Mouse (Mus musculus) limb, embryonic 14.5 days (tissue): Measurements from ENCODE around the gene Hbq1a. TPM values are rescaled to one million over a fixed set of nuclear protein-coding genes. Genes with fewer than 3 reads are reported as not detected.
A peak's percentile ranks its signal among the peaks of the same experiment; 100 is the strongest.

Experiments used
- ATAC-seq: fragments of 200-750 bp; cut with Nextera tagmentation; 2 replicates; pipeline ENCODE4 v1.8.0; 2017; ENCODE audit warnings: low read depth, moderate number of reproducible peaks, moderate TSS enrichment; ENCODE audit not compliant: low FRiP score
- DNase-seq: peaks from one replicate; pipeline ENCODE4 v3.0.0-alpha.2; 2015; ENCODE audit warnings: low spot score
- H3K27ac ChIP-seq: fragments of 300-500 bp; sonication (generic); replicated peaks from 2 replicates; pipeline ENCODE4 v1.5.1; 2014; ENCODE audit warnings: low read depth, mild to moderate bottlenecking, low read length, moderate library complexity, mixed read lengths
- H3K27me3 ChIP-seq: fragments of 300-500 bp; sonication (generic); 2 replicates; pipeline ENCODE4 v1.6.1; 2014; ENCODE audit warnings: low read length, mixed read lengths; ENCODE audit not compliant: control insufficient read depth, insufficient read depth
- H3K36me3 ChIP-seq: fragments of 300-500 bp; sonication (generic); 2 replicates; pipeline ENCODE4 v1.6.1; 2014; ENCODE audit warnings: mild to moderate bottlenecking, low read length, moderate library complexity, mixed read lengths; ENCODE audit not compliant: control insufficient read depth, insufficient read depth
- H3K4me1 ChIP-seq: fragments of 300-500 bp; sonication (generic); 2 replicates; pipeline ENCODE4 v1.6.1; 2014; ENCODE audit warnings: antibody characterized with exemption, low read length, mixed read lengths; ENCODE audit not compliant: control insufficient read depth, insufficient read depth
- H3K4me2 ChIP-seq: fragments of 300-500 bp; sonication (generic); replicated peaks from 2 replicates; pipeline ENCODE4 v1.6.1; 2014; ENCODE audit warnings: low read depth, mild to moderate bottlenecking, low read length, moderate library complexity; ENCODE audit not compliant: severe bottlenecking
- H3K4me3 ChIP-seq: fragments of 300-500 bp; sonication (generic); replicated peaks from 2 replicates; pipeline ENCODE4 v1.5.1; 2014; ENCODE audit warnings: low read length
- H3K9ac ChIP-seq: fragments of 300-500 bp; sonication (generic); 2 replicates; pipeline ENCODE4 v1.6.1; 2014; ENCODE audit warnings: mild to moderate bottlenecking, low read depth, low read length, moderate library complexity; ENCODE audit not compliant: severe bottlenecking
- H3K9me3 ChIP-seq: fragments of 300-500 bp; sonication (generic); 2 replicates; pipeline ENCODE4 v1.6.1; 2016; ENCODE audit warnings: low read length; ENCODE audit not compliant: control insufficient read depth
- POLR2A ChIP-seq: fragments of 200-500 bp; IDR thresholded peaks from 2 replicates; pipeline ENCODE4 v1.8.0; 2012; ENCODE audit warnings: inconsistent platforms, mild to moderate bottlenecking, moderate library complexity, borderline replicate concordance; ENCODE audit not compliant: insufficient read depth, insufficient read length; ENCODE audit errors: extremely low read depth
- WGBS: fragments of 180-500 bp; shearing (Covaris S2); extraction: QIAGEN DNeasy Blood & Tissue Kit; methylation state at CpG from one replicate; pipeline ENCODE4 v1.1.7; 2014; 5-methylcytosine and 5-hydroxymethylcytosine counted together
- polyA plus RNA-seq, 2 experiments: library from polyadenylated mRNA; depleted of rRNA in 1 of 2; stranded (reverse) in 1 of 2; unstranded in 1 of 2; fragments of >200 nt; fragmentation: Nextera tagmentation in 1 of 2; extraction: Ambion mirVana in 1 of 2; gene quantifications; 2 replicates each; pipeline versions ENCODE4 v1.2.1 to v1.2.3; 2012 to 2014

Hbq1a gene
- polyA plus RNA-seq, 2 experiments: 0.83 to 1.3 TPM

DNA sequence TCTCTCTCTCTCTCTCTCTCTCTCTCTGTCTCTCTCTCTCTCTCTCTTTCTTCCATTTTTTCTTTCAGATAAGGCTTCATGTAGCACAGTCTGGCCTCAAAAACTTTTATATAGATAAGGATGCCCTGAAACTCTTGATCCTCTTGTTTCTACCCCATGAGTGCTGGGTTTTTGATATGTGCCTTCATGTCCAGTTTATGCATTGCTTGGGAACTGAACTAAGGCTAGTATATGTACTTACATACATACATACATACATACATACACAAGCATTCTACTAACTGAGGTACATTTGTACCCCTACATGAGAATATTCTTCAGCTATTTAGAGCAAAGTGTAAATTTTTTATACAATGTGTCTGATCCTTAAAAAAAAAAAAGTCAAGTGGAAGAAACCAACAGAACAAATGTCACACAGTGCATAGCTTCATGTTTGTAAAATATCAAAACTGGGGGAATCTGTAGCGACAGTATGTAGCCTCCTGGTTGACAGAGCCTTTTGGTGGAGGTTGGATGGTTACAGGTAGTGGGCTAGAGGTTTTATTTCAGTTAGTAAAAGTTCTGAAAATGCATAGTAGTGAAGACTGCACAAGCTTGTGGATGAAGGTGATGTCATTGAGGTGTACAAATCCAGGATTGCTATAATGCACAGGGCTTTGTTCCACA lies 1.9 kb upstream of the Hbq1a start:
- H3K4me1 ChIP-seq: no peaks in the 10 kb centered on the region
- H3K27me3 ChIP-seq: no peaks in the 10 kb centered on the region
- no peak for DNase-seq
- H3K27ac ChIP-seq: no peak overlapping the region
- WGBS: 89% methylated on average over 1 of the region's 1 CpGs
- no peak overlapping the region for H3K9ac ChIP-seq
- no peak overlapping the region for H3K4me2 ChIP-seq
- no peak for TF ChIP-seq POLR2A
- no peak for ATAC-seq
- H3K4me3 ChIP-seq: no peak overlapping the region
- H3K36me3 ChIP-seq: no peaks in the 10 kb centered on the region
- no peaks in the 10 kb centered on the region for H3K9me3 ChIP-seq

DNA sequence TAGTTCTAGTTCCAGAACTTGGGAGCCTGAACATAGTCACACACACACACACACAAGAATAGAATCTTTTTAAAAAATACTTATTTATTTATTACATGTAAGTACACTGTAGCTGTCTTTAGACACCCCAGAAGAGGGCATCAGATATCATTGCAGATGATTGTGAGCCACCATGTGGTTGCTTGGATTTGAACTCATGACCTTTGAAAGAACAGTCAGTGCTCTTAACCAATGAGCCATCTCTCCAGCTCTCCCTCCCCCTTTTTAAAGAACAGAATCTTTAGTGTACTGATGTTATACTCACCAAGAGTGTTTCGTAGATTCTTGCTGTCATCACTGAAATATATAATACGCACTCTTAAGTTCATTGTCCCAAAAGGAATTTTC lies 1.3 kb upstream of the Hbq1a start:
- Histone ChIP-seq H3K27me3 (no peaks in the 10 kb centered on the region), H3K9ac (no peak overlapping the region), H3K4me1 (no peaks in the 10 kb centered on the region), H3K4me2 (no peak overlapping the region), H3K4me3 (no peak overlapping the region), H3K27ac (no peak overlapping the region), H3K36me3 (no peaks in the 10 kb centered on the region), H3K9me3 (no peaks in the 10 kb centered on the region)
- DNase-seq: no peak
- WGBS: 96% methylated on average over 2 of the region's 2 CpGs
- no peak for ATAC-seq
- TF ChIP-seq POLR2A: no peak

DNA sequence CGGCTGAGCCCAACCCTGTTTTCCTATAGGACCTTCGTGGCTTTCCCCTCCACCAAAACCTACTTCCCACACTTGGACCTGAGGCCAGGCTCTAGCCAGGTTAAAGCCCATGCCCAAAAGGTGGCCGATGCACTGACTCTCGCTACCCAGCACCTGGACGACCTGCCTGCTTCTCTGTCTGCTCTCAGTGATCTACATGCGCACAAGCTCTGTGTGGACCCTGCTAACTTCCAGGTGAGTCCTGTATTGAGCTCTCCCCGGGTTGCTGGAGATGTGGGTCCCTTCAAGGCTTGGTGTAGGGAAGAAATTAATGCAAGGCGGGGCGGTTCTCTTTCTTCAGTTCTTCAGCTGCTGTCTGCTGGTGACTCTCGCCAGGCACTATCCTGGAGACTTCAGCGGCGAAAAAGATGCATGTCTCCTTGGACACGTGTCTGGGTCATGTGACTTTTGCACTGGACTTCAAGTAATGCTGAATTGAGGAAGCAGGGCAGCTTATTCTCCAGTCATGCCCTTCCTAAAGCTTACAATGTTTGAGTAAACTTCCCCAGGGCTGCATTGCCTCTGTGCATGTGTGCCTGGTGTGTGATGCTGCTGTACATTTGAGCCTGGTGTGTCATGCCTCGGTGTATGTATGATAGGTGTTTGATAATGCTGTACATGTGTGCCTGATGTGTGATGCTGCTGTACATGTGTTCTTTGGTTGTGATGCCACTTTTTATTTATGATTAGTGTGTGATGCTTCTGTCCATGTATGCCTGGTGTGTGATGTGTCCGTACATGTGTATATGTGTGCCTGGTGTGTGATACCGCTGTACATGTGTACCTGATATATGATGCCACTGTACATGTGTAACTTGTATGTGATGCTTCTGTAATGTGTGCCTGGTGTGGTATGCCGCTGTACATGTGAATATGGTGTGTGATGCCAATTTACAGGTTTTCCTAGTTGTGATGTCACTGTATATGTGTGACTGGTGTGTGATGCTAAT lies 704 bp downstream of the Hbq1a start:
- 48% methylated on average over 13 of the region's 17 CpGs for WGBS
- no peaks in the 10 kb centered on the region for H3K36me3 ChIP-seq
- no peaks in the 10 kb centered on the region for H3K27me3 ChIP-seq
- no peaks in the 10 kb centered on the region for H3K4me1 ChIP-seq
- peak overlapping the region; percentile 40 for H3K4me2 ChIP-seq
- ATAC-seq: 0 out of 2 replicates have a peak, but pooled peaks have one; percentile 19
- H3K27ac ChIP-seq: no peak overlapping the region
- no peaks in the 10 kb centered on the region for H3K9me3 ChIP-seq
- peak overlapping the region; percentile 20; the same call in 1 of the 2 replicates for H3K4me3 ChIP-seq
- no peak for DNase-seq
- no peak for TF ChIP-seq POLR2A
- no peak overlapping the region for H3K9ac ChIP-seq

DNA sequence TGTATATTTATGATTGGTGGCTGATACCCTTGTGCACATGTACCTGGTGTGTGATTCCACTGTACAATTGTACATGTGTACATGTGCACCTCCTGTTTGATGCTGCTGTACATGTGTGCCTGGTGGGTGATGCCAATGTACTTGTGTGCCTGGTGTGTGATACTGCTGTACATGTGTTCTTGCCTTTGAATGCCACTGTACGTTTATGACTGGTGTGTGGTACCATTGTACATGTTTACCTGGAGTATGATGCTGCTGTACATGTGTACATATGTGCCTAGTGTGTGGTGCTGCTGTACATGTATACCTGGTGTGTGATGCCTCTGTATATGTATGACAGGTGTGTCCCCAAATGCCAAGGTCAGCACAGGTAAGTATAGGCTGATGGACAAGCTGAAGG lies 1.6 kb downstream of the Hbq1a start:
- no peak for TF ChIP-seq POLR2A
- Histone ChIP-seq H3K4me1 (no peaks in the 10 kb centered on the region), H3K27me3 (no peaks in the 10 kb centered on the region), H3K9ac (no peak overlapping the region), H3K9me3 (no peaks in the 10 kb centered on the region), H3K27ac (no peak overlapping the region), H3K4me3 (no peak overlapping the region), H3K36me3 (no peaks in the 10 kb centered on the region), H3K4me2 (no peak overlapping the region)
- DNase-seq (no peak), ATAC-seq (no peak)
- 68% methylated on average over 1 of the region's 1 CpGs for WGBS

DNA sequence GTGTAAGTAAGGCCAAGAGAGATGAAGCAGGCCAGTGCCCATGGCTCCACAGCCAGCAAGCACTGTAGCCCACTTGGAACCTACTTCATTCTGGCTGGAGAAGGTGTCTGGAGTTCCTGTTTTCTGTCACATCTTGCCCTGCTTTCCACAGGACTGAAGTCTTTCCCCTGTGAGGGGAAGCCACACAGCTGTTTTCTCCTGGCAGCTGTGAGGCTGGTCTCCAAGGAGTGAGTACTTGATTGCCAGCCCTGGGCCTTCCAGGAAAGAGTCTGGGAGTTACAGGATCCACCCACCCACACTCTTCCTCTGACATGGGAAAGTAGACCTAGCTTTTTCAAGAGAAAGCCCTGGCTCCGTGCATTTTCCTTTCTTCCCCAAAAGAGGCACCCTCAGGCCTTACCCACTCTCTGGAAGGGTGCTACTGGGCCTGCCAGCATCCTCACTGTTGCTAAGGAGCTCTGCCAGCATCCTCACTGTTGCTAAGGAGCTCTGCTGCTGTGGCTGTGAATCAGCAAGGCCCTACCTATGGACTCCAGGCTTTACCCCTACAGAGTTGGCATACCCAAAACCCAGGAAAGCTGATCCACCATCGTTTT lies 3.1 kb downstream of the Hbq1a start:
- Histone ChIP-seq H3K9ac (no peak overlapping the region), H3K4me1 (no peaks in the 10 kb centered on the region), H3K36me3 (no peaks in the 10 kb centered on the region), H3K27ac (no peak overlapping the region), H3K4me3 (no peak overlapping the region), H3K27me3 (no peaks in the 10 kb centered on the region), H3K9me3 (no peaks in the 10 kb centered on the region), H3K4me2 (no peak overlapping the region)
- ATAC-seq: no peak
- no peak for DNase-seq
- TF ChIP-seq POLR2A: no peak
- 51% methylated on average over 2 of the region's 2 CpGs for WGBS
